Mouse (Mus musculus): ENCODE measurements around the gene Samd10. TPM values are rescaled to one million over a fixed set of nuclear protein-coding genes. Genes with fewer than 3 reads are reported as not detected.

Gene Samd10
- polyA plus RNA-seq, 2 experiments from 2014 or later = 8.7 to 12.5 TPM

GRCm38 (mm10) chr2:181592231-181593041 is 6.6 kb downstream of the Samd10 start, which contains the start of gene Zfp512b:
Gene Zfp512b, minus strand, starts transcription at chr2:181592803.
- ATAC-seq = peak; percentile 61

- peak; percentile 46 for ATAC-seq
Observed at GRCm38 (mm10) chr2:181591528-181592085, 7.4 kb downstream of the Samd10 start, which contains the start of gene Prpf6. Gene Prpf6, plus strand, starts transcription at chr2:181591868.

GRCm38 (mm10) chr2:181590471-181590870 is 8.5 kb downstream of the Samd10 start:
- ATAC-seq = no peak

- no peak for ATAC-seq
Observed at GRCm38 (mm10) chr2:181589732-181590105, 9.3 kb downstream of the Samd10 start.

GRCm38 (mm10) chr2:181589011-181589731 is 9.8 kb downstream of the Samd10 start:
- ATAC-seq = no peak

- no peak for ATAC-seq
Observed at GRCm38 (mm10) chr2:181588229-181588780, 10.7 kb downstream of the Samd10 start.

GRCm38 (mm10) chr2:181587796-181588195 is 11.2 kb downstream of the Samd10 start:
- no peak for ATAC-seq

- no peak for ATAC-seq
Observed at GRCm38 (mm10) chr2:181586124-181586523, 12.9 kb downstream of the Samd10 start.

GRCm38 (mm10) chr2:181585506-181585905 is 13.5 kb downstream of the Samd10 start:
- ATAC-seq = no peak

- ATAC-seq = no peak
Observed at GRCm38 (mm10) chr2:181584411-181584942, 14.5 kb downstream of the Samd10 start, which contains the start of gene Uckl1. Gene Uckl1, minus strand, starts transcription at chr2:181584892.

- no peak for ATAC-seq
Observed at GRCm38 (mm10) chr2:181583460-181584257, 15.4 kb downstream of the Samd10 start.

GRCm38 (mm10) chr2:181582939-181583338 is 16.1 kb downstream of the Samd10 start:
- ATAC-seq = no peak

GRCm38 (mm10) chr2:181582358-181582757 is 16.7 kb downstream of the Samd10 start:
- ATAC-seq = no peak

GRCm38 (mm10) chr2:181581402-181582120 is 17.5 kb downstream of the Samd10 start:
- ATAC-seq = peak; percentile 63

GRCm38 (mm10) chr2:181581016-181581401 is 18.0 kb downstream of the Samd10 start:
- peak; percentile 93 for ATAC-seq

GRCm38 (mm10) chr2:181580131-181580772 is 18.8 kb downstream of the Samd10 start:
- ATAC-seq = no peak

- no peak for ATAC-seq
Observed at GRCm38 (mm10) chr2:181579681-181580080, 19.3 kb downstream of the Samd10 start.

GRCm38 (mm10) chr2:181578790-181579618 is 20.0 kb downstream of the Samd10 start:
- ATAC-seq = no peak

GRCm38 (mm10) chr2:181577981-181578581 is 20.9 kb downstream of the Samd10 start:
- ATAC-seq = no peak
